Mouse (Mus musculus) ES-Bruce4 (cell line): ENCODE measurements around the gene Prpsap1.

Experiments used
- CTCF ChIP-seq: IDR thresholded peaks from one replicate; pipeline ENCODE4 v1.8.1; 2011; ENCODE audit warnings: low read depth, low read length
- EP300 ChIP-seq: IDR thresholded peaks from 2 replicates; pipeline ENCODE4 v1.6.1; 2011; ENCODE audit warnings: low read depth, low read length; ENCODE audit not compliant: insufficient read depth
- POLR2A ChIP-seq: IDR thresholded peaks from one replicate; pipeline ENCODE4 v1.8.1; 2011; ENCODE audit warnings: low read length; ENCODE audit not compliant: insufficient read depth

- no peak for TF ChIP-seq CTCF
- no peak for TF ChIP-seq POLR2A
- no peak for TF ChIP-seq EP300
Observed at GRCm38 (mm10) chr11:116523699-116524189, 29.7 kb upstream of the Prpsap1 start.
